Mouse (Mus musculus) stomach, postnatal 0 days (tissue): ENCODE data around the gene Tomm40l.

Source experiments
- CTCF ChIP-seq: IDR thresholded peaks from 2 replicates; pipeline ENCODE4 v1.5.1; 2016; ENCODE audit warnings: antibody characterized with exemption, low read depth, mild to moderate bottlenecking, moderate library complexity
- EP300 ChIP-seq: optimal IDR thresholded peaks from 2 replicates; pipeline ENCODE3; 2016; ENCODE audit warnings: antibody characterized with exemption

- TF ChIP-seq EP300 (no peak), CTCF (no peak)
These were observed 2.5 kb upstream of the Tomm40l start, which contains the start of gene Apoa2 for GRCm38 (mm10) chr1:171224857-171225256.
